ENCODE assay signal across 9 mouse cellular contexts in the genomic region with DNA sequence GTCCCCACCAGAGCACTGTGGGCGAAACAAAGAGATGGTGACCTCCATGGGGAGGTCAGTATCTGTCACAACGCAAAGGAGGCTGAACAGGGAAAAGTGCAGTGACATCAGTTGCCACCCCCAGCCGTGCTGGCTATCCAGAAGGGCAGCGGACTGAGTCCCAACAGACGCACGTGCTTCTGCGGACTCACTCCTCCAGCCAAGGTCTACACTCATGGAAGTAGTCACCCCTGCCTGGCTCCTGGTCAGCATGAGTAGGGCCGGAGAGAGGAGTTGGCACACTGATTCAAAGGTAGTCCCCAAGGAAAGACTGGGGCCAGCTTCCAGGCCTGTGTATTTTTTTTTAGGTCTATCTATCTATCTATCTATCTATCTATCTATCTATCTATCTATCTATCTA. TPM values are rescaled to one million over a fixed set of nuclear protein-coding genes. Genes with fewer than 3 reads are reported as not detected.
A peak's percentile ranks its signal among the peaks of the same experiment; 100 is the strongest.
DNase-seq lines count a peak whose midpoint lies in the region; ATAC-seq lines count a peak whose summit lies in the region.
"Had no signal": no experiment of that assay in that cellular context is flagged by ENCODE, and none has a peak within 500 bp of the region (broad histone marks: within the 10 kb centered on the region; RNA-seq: fewer than 3 reads in every experiment).

No protein-coding gene starts in this region.

- 56% methylated on average over 8 of the region's 8 CpGs for WGBS in forebrain, embryonic 14.5 days
- WGBS in forebrain, embryonic 11.5 days, result 63% methylated on average over 8 of the region's 8 CpGs
- WGBS in midbrain, embryonic 14.5 days, result 46% methylated on average over 8 of the region's 8 CpGs
- 62% methylated on average over 8 of the region's 8 CpGs for WGBS in midbrain, embryonic 16.5 days
- 60% methylated on average over 8 of the region's 8 CpGs for WGBS in liver, embryonic 15.5 days (ENCODE audit: insufficient replicate concordance)

- H3K4me2 ChIP-seq in forebrain, embryonic 14.5 days (ENCODE audit: low read length), result no peak overlapping the region
- H3K4me2 ChIP-seq in forebrain, embryonic 11.5 days (ENCODE audit: low read depth, low read length, severe bottlenecking), result no peak overlapping the region
- no peak overlapping the region for H3K4me2 ChIP-seq in midbrain, embryonic 14.5 days (ENCODE audit: low read length)
- no peak overlapping the region for H3K4me2 ChIP-seq in midbrain, embryonic 16.5 days (ENCODE audit: low read length)
- H3K4me2 ChIP-seq in liver, embryonic 15.5 days, result peak overlapping the region; percentile 58
- H3K4me2 ChIP-seq: neural tube, embryonic 12.5 days had no signal

- no peaks in the 10 kb centered on the region for H3K36me3 ChIP-seq in forebrain, embryonic 14.5 days (ENCODE audit: control insufficient read depth, insufficient read depth, low read length)
- H3K36me3 ChIP-seq in forebrain, embryonic 11.5 days (ENCODE audit: control insufficient read depth, insufficient read depth, low read length), result no peaks in the 10 kb centered on the region
- H3K36me3 ChIP-seq in midbrain, embryonic 14.5 days (ENCODE audit: control insufficient read depth, insufficient read depth, low read length), result no peaks in the 10 kb centered on the region
- H3K36me3 ChIP-seq in midbrain, embryonic 16.5 days (ENCODE audit: control insufficient read depth, insufficient read depth, low read length), result no peaks in the 10 kb centered on the region
- no peaks in the 10 kb centered on the region for H3K36me3 ChIP-seq in liver, embryonic 15.5 days (replicated peaks)
- H3K36me3 ChIP-seq: neural tube, embryonic 12.5 days had no signal

- peaks cover 16% of the 10 kb centered on the region for H3K4me1 ChIP-seq in forebrain, embryonic 14.5 days (ENCODE audit: control insufficient read depth, insufficient read depth, low read length)
- H3K4me1 ChIP-seq in forebrain, embryonic 11.5 days (replicated peaks; ENCODE audit: control insufficient read depth, insufficient read depth, low read length), result peaks cover 10% of the 10 kb centered on the region
- H3K4me1 ChIP-seq in midbrain, embryonic 14.5 days (ENCODE audit: control insufficient read depth, insufficient read depth, low read length), result peaks cover 18% of the 10 kb centered on the region
- H3K4me1 ChIP-seq in midbrain, embryonic 16.5 days (ENCODE audit: control insufficient read depth, insufficient read depth, low read length), result peaks cover 21% of the 10 kb centered on the region
- peaks cover 71% of the 10 kb centered on the region for H3K4me1 ChIP-seq in liver, embryonic 15.5 days (replicated peaks)

- DNase-seq in forebrain, embryonic 14.5 days (ENCODE audit: low spot score), result peak; percentile 15
- no peak for DNase-seq in forebrain, embryonic 11.5 days (ENCODE audit: low spot score)
- DNase-seq in midbrain, embryonic 14.5 days, result no peak
- peak; percentile 41 to 52 for DNase-seq in cerebellum, postnatal 25 days
- no peak for DNase-seq in layer of hippocampus, adult 11-12 months (ENCODE audit: low spot score)

- H3K27me3 ChIP-seq in forebrain, embryonic 14.5 days (replicated peaks; ENCODE audit: control insufficient read depth, insufficient read depth, low read length), result no peaks in the 10 kb centered on the region
- H3K27me3 ChIP-seq in forebrain, embryonic 11.5 days (ENCODE audit: control insufficient read depth, insufficient read depth, low read length), result no peaks in the 10 kb centered on the region
- H3K27me3 ChIP-seq in midbrain, embryonic 14.5 days (ENCODE audit: control insufficient read depth, insufficient read depth, low read length), result no peaks in the 10 kb centered on the region
- H3K27me3 ChIP-seq in midbrain, embryonic 16.5 days (ENCODE audit: control insufficient read depth, insufficient read depth, low read depth, low read length), result no peaks in the 10 kb centered on the region
- H3K27me3 ChIP-seq in liver, embryonic 15.5 days, result no peaks in the 10 kb centered on the region
- H3K27me3 ChIP-seq: neural tube, embryonic 12.5 days had no signal

- H3K27ac ChIP-seq in forebrain, embryonic 14.5 days (ENCODE audit: low read depth, low read length), result 0 out of 2 replicates have a peak overlapping the region, but pooled peaks have one; percentile 87
- H3K27ac ChIP-seq in forebrain, embryonic 11.5 days (ENCODE audit: low read depth, low read length), result no peak overlapping the region
- H3K27ac ChIP-seq in midbrain, embryonic 14.5 days (replicated peaks; ENCODE audit: low read depth, low read length), result 0 out of 2 replicates have a peak overlapping the region, but pooled peaks have one; percentile 27
- H3K27ac ChIP-seq in midbrain, embryonic 16.5 days (ENCODE audit: low read length), result no peak overlapping the region
- peak overlapping the region; percentile 94 for H3K27ac ChIP-seq in liver, embryonic 15.5 days (replicated peaks)
- H3K27ac ChIP-seq: neural tube, embryonic 12.5 days had no signal

- H3K4me3 ChIP-seq in forebrain, embryonic 14.5 days (ENCODE audit: low read depth, low read length), result no peak overlapping the region
- no peak overlapping the region for H3K4me3 ChIP-seq in forebrain, embryonic 11.5 days (ENCODE audit: low read depth, low read length)
- H3K4me3 ChIP-seq in midbrain, embryonic 14.5 days (replicated peaks; ENCODE audit: low read depth, low read length), result no peak overlapping the region
- H3K4me3 ChIP-seq in midbrain, embryonic 16.5 days (ENCODE audit: low read depth, low read length), result no peak overlapping the region
- 0 out of 2 replicates have a peak overlapping the region, but pooled peaks have one; percentile 12 for H3K4me3 ChIP-seq in liver, embryonic 15.5 days (replicated peaks)
- H3K4me3 ChIP-seq: neural tube, embryonic 12.5 days had no signal

- H3K9ac ChIP-seq in forebrain, embryonic 14.5 days (ENCODE audit: low read length), result no peak overlapping the region
- no peak overlapping the region for H3K9ac ChIP-seq in forebrain, embryonic 11.5 days (ENCODE audit: low read length)
- no peak overlapping the region for H3K9ac ChIP-seq in midbrain, embryonic 14.5 days (replicated peaks; ENCODE audit: low read length)
- no peak overlapping the region for H3K9ac ChIP-seq in midbrain, embryonic 16.5 days (ENCODE audit: low read depth, low read length)
- H3K9ac ChIP-seq in liver, embryonic 15.5 days, result 0 out of 2 replicates have a peak overlapping the region, but pooled peaks have one; percentile 21
- H3K9ac ChIP-seq: neural tube, embryonic 12.5 days had no signal

- no peak for ATAC-seq in forebrain, embryonic 14.5 days
- no peak for ATAC-seq in forebrain, embryonic 11.5 days (replicated peaks; ENCODE audit: low FRiP score)
- ATAC-seq in midbrain, embryonic 14.5 days (ENCODE audit: low FRiP score, low TSS enrichment), result no peak
- no peak for ATAC-seq in midbrain, embryonic 16.5 days
- ATAC-seq in liver, embryonic 15.5 days (ENCODE audit: insufficient read depth), result no peak
- ATAC-seq in megakaryocyte-erythroid progenitor cell, adult 5-6 weeks (replicated peaks; ENCODE audit: low FRiP score, low TSS enrichment, poor library complexity, severe bottlenecking), result no peak

- no peaks in the 10 kb centered on the region for H3K9me3 ChIP-seq in forebrain, embryonic 14.5 days (replicated peaks; ENCODE audit: control insufficient read depth, low read length)
- H3K9me3 ChIP-seq in forebrain, embryonic 11.5 days (ENCODE audit: control insufficient read depth, low read length), result no peaks in the 10 kb centered on the region
- H3K9me3 ChIP-seq in midbrain, embryonic 14.5 days (ENCODE audit: control insufficient read depth, low read length), result no peaks in the 10 kb centered on the region
- H3K9me3 ChIP-seq in midbrain, embryonic 16.5 days (replicated peaks; ENCODE audit: control insufficient read depth, low read length, poor library complexity, severe bottlenecking), result no peaks in the 10 kb centered on the region
- H3K9me3 ChIP-seq in liver, embryonic 15.5 days (replicated peaks), result no peaks in the 10 kb centered on the region
- H3K9me3 ChIP-seq: neural tube, embryonic 12.5 days had no signal

RNA-seq across cellular contexts. Expression of a gene that starts 23.5 kb away (rescaled TPM):
- 86.9 and 95.9 TPM in 2 replicates for polyA plus RNA-seq in forebrain, embryonic 14.5 days (2014; fragmentation: Nextera tagmentation; extraction: Ambion mirVana)
- polyA plus RNA-seq in forebrain, embryonic 11.5 days (2014; fragmentation: Nextera tagmentation; extraction: Ambion mirVana), result 56.8 and 60.9 TPM in 2 replicates
- 76.0 and 92.8 TPM in 2 replicates for polyA plus RNA-seq in midbrain, embryonic 14.5 days (2014; fragmentation: Nextera tagmentation; extraction: Ambion mirVana)
- polyA plus RNA-seq in midbrain, embryonic 16.5 days (2015; fragmentation: Nextera tagmentation; extraction: Ambion mirVana), result 102 and 104 TPM in 2 replicates
- 28.1 and 28.2 TPM in 2 replicates for polyA plus RNA-seq in liver, embryonic 15.5 days (2015; fragmentation: Nextera tagmentation; extraction: Ambion mirVana)
- total RNA-seq in megakaryocyte-erythroid progenitor cell, adult 5-6 weeks (2014; fragmentation: Nextera tagmentation), result 25.8 and 35.8 TPM in 2 replicates
- 22.3 and 24.1 TPM in 2 replicates for total RNA-seq in megakaryocyte-erythroid progenitor cell, adult 5-6 weeks (2017)

RNA-seq across cellular contexts. Expression of a gene that starts 40.2 kb away (rescaled TPM):
- 3.2 and 3.5 TPM in 2 replicates for polyA plus RNA-seq in forebrain, embryonic 14.5 days (2014; fragmentation: Nextera tagmentation; extraction: Ambion mirVana)
- 14.3 and 18.0 TPM in 2 replicates for polyA plus RNA-seq in forebrain, embryonic 11.5 days (2014; fragmentation: Nextera tagmentation; extraction: Ambion mirVana)
- polyA plus RNA-seq in midbrain, embryonic 14.5 days (2014; fragmentation: Nextera tagmentation; extraction: Ambion mirVana), result 3.1 and 3.2 TPM in 2 replicates
- 3.0 and 3.5 TPM in 2 replicates for polyA plus RNA-seq in midbrain, embryonic 16.5 days (2015; fragmentation: Nextera tagmentation; extraction: Ambion mirVana)
- polyA plus RNA-seq in liver, embryonic 15.5 days (2015; fragmentation: Nextera tagmentation; extraction: Ambion mirVana), result 4.3 and 4.4 TPM in 2 replicates
- total RNA-seq in megakaryocyte-erythroid progenitor cell, adult 5-6 weeks (2014; fragmentation: Nextera tagmentation), result 20.2 and 22.1 TPM in 2 replicates
- total RNA-seq in megakaryocyte-erythroid progenitor cell, adult 5-6 weeks (2017), result 13.4 and 18.0 TPM in 2 replicates

Comparison
In these comparisons a context has a peak if more than half of its experiments do, and no peak if none do; other contexts are left out.
1. DNase-seq: peak in forebrain, embryonic 14.5 days (single experiment) and cerebellum, postnatal 25 days (2 of 2); none in forebrain, embryonic 11.5 days (single experiment), midbrain, embryonic 14.5 days (single experiment) and layer of hippocampus, adult 11-12 months (single experiment).
2. H3K27ac ChIP-seq: peak in forebrain, embryonic 14.5 days (single experiment), midbrain, embryonic 14.5 days (single experiment) and liver, embryonic 15.5 days (single experiment); none in forebrain, embryonic 11.5 days (single experiment) and midbrain, embryonic 16.5 days (single experiment).